Mouse (Mus musculus) midbrain, embryonic 16.5 days (tissue): ENCODE measurements at regions not wholly inside any gene's neighbourhood (a gene's known extent, or its start where the extent isn't known, plus 50 kb on each side); places are given as distances from the start of the nearest gene placed in this dataset.

ENCODE experiments used
- ATAC-seq: fragments of 200-750 bp; cut with Nextera tagmentation; 2 replicates; pipeline ENCODE4 v1.8.0; 2017; ENCODE audit warnings: moderate TSS enrichment
- H3K27ac ChIP-seq: fragments of 300-500 bp; sonication (generic); 2 replicates; pipeline ENCODE4 v1.5.1; 2014; ENCODE audit warnings: mild to moderate bottlenecking, low read length, mixed read lengths
- H3K27me3 ChIP-seq: fragments of 300-500 bp; sonication (generic); 2 replicates; pipeline ENCODE4 v1.6.1; 2014; ENCODE audit warnings: low read depth, low read length, mixed read lengths; ENCODE audit not compliant: control insufficient read depth, insufficient read depth
- H3K36me3 ChIP-seq: fragments of 300-500 bp; sonication (generic); 2 replicates; pipeline ENCODE4 v1.6.1; 2014; ENCODE audit warnings: mild to moderate bottlenecking, low read length, moderate library complexity, mixed read lengths; ENCODE audit not compliant: control insufficient read depth, insufficient read depth
- H3K4me1 ChIP-seq: fragments of 300-500 bp; sonication (generic); 2 replicates; pipeline ENCODE4 v1.6.1; 2014; ENCODE audit warnings: mild to moderate bottlenecking, low read length, mixed read lengths; ENCODE audit not compliant: control insufficient read depth, insufficient read depth
- H3K4me2 ChIP-seq: fragments of 300-500 bp; sonication (generic); 2 replicates; pipeline ENCODE4 v1.6.1; 2014; ENCODE audit warnings: mild to moderate bottlenecking, low read length, mixed read lengths
- H3K4me3 ChIP-seq: fragments of 300-500 bp; sonication (generic); 2 replicates; pipeline ENCODE4 v1.5.1; 2014; ENCODE audit warnings: low read depth, mild to moderate bottlenecking, low read length, moderate library complexity, mixed read lengths
- H3K9ac ChIP-seq: fragments of 300-500 bp; sonication (generic); 2 replicates; pipeline ENCODE4 v1.6.1; 2014; ENCODE audit warnings: low read depth, low read length, mixed read lengths
- H3K9me3 ChIP-seq: fragments of 300-500 bp; sonication (generic); replicated peaks from 2 replicates; pipeline ENCODE4 v1.6.1; 2014; ENCODE audit warnings: mild to moderate bottlenecking, low read length, mixed read lengths; ENCODE audit not compliant: control insufficient read depth, poor library complexity, severe bottlenecking
- WGBS: fragments of 180-500 bp; shearing (Covaris S2); extraction: QIAGEN DNeasy Blood & Tissue Kit; methylation state at CpG from one replicate; pipeline ENCODE4 v1.1.7; 2014; 5-methylcytosine and 5-hydroxymethylcytosine counted together

DNA sequence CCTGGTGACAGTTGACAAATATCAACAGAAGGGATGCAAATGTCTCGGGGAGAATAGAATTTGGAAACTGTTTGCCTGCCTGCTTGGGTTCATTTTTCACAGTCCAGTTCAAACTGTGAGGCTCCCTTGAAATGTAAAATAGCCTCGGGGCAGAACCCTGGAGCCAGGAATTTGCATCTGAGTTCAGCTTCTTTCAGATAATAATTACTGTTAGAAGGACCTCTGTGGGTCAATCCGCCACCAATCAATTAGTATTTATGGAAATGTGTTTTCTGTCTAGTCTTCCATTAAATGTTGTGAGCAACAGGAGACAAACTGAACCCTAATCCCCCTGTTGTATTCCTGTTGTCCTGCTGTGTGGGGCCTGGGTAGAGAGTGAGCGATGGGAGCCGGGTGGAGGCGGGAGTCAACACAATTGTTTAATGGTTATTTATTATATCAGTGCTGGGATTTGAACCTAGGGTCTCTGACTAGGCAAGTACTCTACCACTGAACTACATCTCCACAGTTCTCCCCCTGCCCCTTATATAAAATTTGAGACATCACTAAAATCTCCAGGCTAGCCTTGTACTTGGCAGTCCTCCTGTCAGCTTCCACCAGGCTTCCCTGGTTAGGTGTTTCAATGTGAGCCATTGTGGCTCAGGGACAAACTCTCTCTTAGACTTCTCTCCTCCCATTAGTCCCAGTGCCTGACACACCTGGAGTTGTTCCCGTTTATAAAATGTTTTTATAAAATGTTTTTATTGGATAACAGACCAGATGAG, 103.3 kb downstream of the Zfp281 start:
- ATAC-seq = no peak
- H3K9me3 ChIP-seq = no peaks in the 10 kb centered on the region
- H3K4me2 ChIP-seq = no peak overlapping the region
- no peak overlapping the region for H3K27ac ChIP-seq
- no peaks in the 10 kb centered on the region for H3K27me3 ChIP-seq
- WGBS = 24% methylated on average over 7 of the region's 7 CpGs
- H3K36me3 ChIP-seq = no peaks in the 10 kb centered on the region
- H3K4me3 ChIP-seq = no peak overlapping the region
- H3K9ac ChIP-seq = no peak overlapping the region
- H3K4me1 ChIP-seq = peaks cover 2% of the 10 kb centered on the region; the same call in 1 of the 2 replicates

DNA sequence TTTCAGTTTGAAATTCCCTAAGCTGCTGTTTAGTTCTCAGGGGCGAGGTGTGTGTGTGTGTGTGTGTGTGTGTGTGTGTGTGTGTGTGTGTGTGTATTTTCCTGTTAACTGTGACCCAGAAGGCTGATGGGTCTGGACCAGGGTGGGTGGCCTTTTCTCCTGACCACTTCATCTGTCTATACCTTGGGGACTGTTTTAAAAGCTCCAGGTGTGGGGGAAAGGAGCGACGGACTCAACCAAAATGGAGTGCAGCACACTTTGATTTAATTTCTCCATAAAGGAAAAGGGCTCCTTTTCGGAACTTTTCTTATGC, 103.9 kb downstream of the Zfp281 start:
- no peaks in the 10 kb centered on the region for H3K27me3 ChIP-seq
- H3K4me2 ChIP-seq = no peak overlapping the region
- ATAC-seq = no peak
- WGBS = 65% methylated on average over 4 of the region's 4 CpGs
- H3K9ac ChIP-seq = no peak overlapping the region
- H3K9me3 ChIP-seq = no peaks in the 10 kb centered on the region
- peaks cover 2% of the 10 kb centered on the region; the same call in 1 of the 2 replicates for H3K4me1 ChIP-seq
- no peak overlapping the region for H3K27ac ChIP-seq
- H3K36me3 ChIP-seq = no peaks in the 10 kb centered on the region
- no peak overlapping the region for H3K4me3 ChIP-seq

DNA sequence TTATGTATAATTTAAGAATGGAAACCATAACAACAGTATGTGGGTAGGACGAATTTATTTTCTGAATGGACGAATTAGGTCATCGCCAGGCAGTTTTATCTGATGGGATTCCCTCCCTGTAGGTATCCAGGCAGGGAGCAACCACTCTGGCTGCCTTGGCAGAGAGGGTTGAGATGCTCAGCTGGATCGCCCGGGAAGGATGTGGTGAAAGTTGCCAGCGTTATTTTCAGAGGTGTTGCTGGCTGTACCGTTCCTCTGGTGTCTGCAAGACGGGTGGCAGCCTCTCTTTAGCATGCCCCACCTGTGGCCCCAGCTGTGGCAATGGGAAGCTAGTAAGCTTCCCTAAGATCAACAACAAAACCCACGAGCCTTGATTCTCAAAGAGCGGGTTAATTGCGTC, 105.9 kb downstream of the Zfp281 start:
- H3K4me2 ChIP-seq = no peak overlapping the region
- no peaks in the 10 kb centered on the region for H3K27me3 ChIP-seq
- H3K36me3 ChIP-seq = no peaks in the 10 kb centered on the region
- H3K27ac ChIP-seq = no peak overlapping the region
- WGBS = 51% methylated on average over 11 of the region's 11 CpGs
- no peak overlapping the region for H3K9ac ChIP-seq
- no peak for ATAC-seq
- peaks cover 2% of the 10 kb centered on the region; the same call in 1 of the 2 replicates for H3K4me1 ChIP-seq
- H3K4me3 ChIP-seq = no peak overlapping the region
- no peaks in the 10 kb centered on the region for H3K9me3 ChIP-seq

DNA sequence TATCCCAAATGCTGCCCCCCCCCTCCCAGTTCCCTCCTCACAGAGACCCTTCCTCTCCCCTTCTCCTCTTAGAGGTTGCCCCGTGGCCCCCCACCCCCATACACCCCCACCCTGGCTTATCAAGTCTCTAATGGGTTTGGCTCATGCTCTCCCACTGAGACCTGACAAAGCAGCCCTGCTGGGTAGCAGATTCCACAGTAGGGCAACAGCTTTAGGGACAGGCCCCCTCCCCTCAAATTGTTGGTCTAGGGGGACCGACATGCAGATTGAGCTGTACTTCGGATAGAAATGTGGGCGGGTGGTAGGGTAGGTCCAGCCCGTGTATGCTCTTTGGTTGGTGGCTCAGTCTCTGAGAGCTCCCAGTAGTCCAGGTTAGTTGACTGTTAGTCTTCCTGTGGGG, 113.3 kb downstream of the Zfp281 start:
- ATAC-seq = no peak
- 17% methylated on average over 4 of the region's 5 CpGs for WGBS

DNA sequence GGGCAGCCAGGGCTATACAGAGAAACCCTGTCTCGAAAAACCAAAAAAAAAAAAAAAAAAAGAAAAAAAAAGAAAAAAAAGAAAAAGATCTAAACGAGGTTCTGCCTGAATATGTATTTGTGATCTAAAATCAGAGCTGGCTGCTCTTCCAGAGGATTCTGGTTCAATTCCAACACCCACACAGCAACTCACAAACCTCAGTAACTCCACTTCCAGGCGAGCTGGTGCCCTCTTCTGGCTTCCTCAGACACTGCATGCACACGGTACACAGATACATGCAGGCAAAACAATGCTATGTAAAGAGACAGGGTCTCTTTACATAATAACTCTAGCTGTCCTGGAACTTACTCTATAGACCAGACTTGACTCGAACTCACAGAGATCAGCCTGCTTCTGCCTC, 114.8 kb downstream of the Zfp281 start:
- no peak overlapping the region for H3K4me3 ChIP-seq
- H3K36me3 ChIP-seq = no peaks in the 10 kb centered on the region
- no peaks in the 10 kb centered on the region for H3K27me3 ChIP-seq
- H3K9ac ChIP-seq = no peak overlapping the region
- no peaks in the 10 kb centered on the region for H3K9me3 ChIP-seq
- ATAC-seq = no peak
- 80% methylated on average over 5 of the region's 5 CpGs for WGBS
- no peak overlapping the region for H3K4me2 ChIP-seq
- H3K27ac ChIP-seq = no peak overlapping the region
- no peaks in the 10 kb centered on the region for H3K4me1 ChIP-seq

More for the DNA sequence above, 113.3 kb downstream of the Zfp281 start:
- Histone ChIP-seq H3K27me3 (no peaks in the 10 kb centered on the region), H3K9me3 (no peaks in the 10 kb centered on the region), H3K4me1 (no peaks in the 10 kb centered on the region), H3K27ac (no peak overlapping the region), H3K36me3 (no peaks in the 10 kb centered on the region), H3K4me3 (no peak overlapping the region), H3K4me2 (no peak overlapping the region), H3K9ac (no peak overlapping the region)

DNA sequence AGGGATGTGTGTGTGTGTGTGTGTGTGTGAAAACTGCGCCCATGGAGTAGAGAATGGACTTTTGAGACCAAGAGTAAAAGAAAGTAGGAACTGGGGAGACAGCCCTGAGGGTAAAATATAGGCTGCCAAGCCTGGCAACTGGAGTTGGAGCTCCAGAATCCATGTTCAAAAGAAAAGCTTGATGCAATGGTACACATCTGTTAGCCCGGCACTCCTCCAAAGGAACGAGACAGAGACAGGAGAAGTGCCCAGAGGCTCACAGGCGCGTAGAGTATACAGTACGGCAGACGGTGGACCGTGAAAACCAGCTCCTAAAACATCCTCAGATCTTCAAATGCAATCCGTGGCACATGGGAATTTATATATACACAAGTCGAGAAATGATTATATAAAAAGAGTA, 116.4 kb downstream of the Zfp281 start:
- WGBS = 85% methylated on average over 10 of the region's 10 CpGs
- no peak for ATAC-seq

DNA sequence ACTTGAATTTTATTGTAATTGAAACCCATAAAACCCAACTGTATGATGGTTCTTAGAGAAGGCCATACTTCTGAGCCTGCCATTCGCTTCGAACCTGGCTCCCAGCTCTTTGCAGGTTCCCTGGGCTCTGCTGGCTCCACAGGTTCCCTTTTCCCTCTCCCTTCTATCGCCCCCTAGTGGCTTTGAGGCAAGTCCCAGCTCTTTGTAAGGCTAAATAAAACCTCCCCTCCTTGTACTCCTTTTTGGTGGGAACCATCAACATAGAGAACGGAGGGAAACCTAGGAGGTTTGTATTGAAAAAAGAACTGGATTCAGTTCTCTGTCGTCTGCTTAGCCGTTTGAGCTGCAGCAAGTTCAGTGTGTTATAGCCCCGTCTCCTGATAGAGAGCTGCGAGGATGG, 124.5 kb downstream of the Zfp281 start:
- Histone ChIP-seq H3K4me2 (no peak overlapping the region), H3K9me3 (no peaks in the 10 kb centered on the region), H3K9ac (no peak overlapping the region), H3K27ac (no peak overlapping the region), H3K4me1 (no peaks in the 10 kb centered on the region), H3K36me3 (no peaks in the 10 kb centered on the region), H3K4me3 (no peak overlapping the region), H3K27me3 (no peaks in the 10 kb centered on the region)
- 61% methylated on average over 8 of the region's 8 CpGs for WGBS
- no peak for ATAC-seq

More for the DNA sequence above, 116.4 kb downstream of the Zfp281 start:
- Histone ChIP-seq H3K27ac (no peak overlapping the region), H3K4me3 (no peak overlapping the region), H3K9ac (no peak overlapping the region), H3K27me3 (no peaks in the 10 kb centered on the region), H3K4me2 (no peak overlapping the region), H3K9me3 (no peaks in the 10 kb centered on the region), H3K36me3 (no peaks in the 10 kb centered on the region), H3K4me1 (no peaks in the 10 kb centered on the region)

DNA sequence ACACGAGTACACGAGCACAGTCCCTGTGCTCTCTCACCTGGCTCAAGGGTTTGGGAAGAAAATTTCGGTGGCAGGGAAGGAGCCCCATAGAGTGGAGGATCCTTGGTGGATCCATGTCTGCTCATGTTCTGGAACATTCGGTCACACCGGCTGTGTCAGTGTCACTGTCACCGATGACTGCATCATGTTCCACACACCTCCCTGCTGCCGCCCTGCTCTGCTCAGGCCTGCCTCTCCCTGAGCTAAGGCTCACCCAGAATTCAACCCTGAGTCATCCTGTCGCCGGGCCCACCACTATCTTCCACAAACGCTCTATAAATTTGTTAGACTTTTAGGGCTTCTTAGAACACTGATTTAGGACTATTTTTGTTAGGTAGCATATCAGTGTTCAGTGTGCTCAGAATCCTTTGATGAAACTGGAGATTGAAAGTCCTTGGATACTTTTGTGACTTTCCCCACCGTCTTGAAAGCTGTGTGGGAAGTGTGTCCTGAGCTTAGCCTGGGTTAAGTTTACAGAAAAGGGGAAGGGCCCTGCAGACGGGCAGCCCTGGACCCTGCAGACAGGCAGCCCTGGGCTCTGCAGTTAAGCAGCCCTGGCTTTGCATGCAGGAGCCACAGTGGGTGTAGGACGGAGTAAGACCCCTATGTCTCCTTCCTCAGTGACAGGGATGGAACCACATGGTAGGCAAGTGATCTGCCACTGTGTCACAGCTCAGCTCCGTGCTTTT, 126.9 kb downstream of the Zfp281 start:
- Histone ChIP-seq H3K27me3 (no peaks in the 10 kb centered on the region), H3K36me3 (no peaks in the 10 kb centered on the region), H3K9me3 (no peaks in the 10 kb centered on the region), H3K9ac (no peak overlapping the region), H3K4me1 (no peaks in the 10 kb centered on the region), H3K4me2 (no peak overlapping the region), H3K27ac (no peak overlapping the region), H3K4me3 (no peak overlapping the region)
- ATAC-seq = no peak
- WGBS = 82% methylated on average over 14 of the region's 14 CpGs

DNA sequence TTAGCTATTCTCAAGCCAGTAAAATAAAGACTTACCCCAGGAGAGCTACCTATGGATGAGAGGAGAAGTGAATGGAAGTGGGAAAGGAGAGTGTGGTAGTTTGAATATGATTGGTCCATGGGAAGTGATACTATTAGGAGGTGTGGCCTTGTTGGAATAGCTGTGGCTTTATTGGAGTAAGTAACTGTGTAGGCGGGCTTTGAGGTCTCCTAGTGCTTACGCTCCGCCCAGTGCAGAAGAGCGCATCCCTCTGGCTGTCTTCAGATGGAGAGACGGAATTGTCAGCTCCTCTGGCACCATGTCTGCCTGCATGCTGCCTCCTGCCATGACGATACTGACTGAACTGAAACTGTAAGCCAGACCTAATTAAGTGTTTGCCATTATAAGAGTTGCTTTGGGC, 129.6 kb downstream of the Zfp281 start:
- 96% methylated on average over 6 of the region's 6 CpGs for WGBS
- Histone ChIP-seq H3K36me3 (no peaks in the 10 kb centered on the region), H3K9ac (no peak overlapping the region), H3K4me2 (no peak overlapping the region), H3K27me3 (no peaks in the 10 kb centered on the region), H3K4me1 (no peaks in the 10 kb centered on the region), H3K4me3 (no peak overlapping the region), H3K27ac (no peak overlapping the region), H3K9me3 (no peaks in the 10 kb centered on the region)
- ATAC-seq = no peak
